Mouse (Mus musculus): ENCODE results near the gene Bckdha. TPM values are rescaled to one million over a fixed set of nuclear protein-coding genes. Genes with fewer than 3 reads are reported as not detected.

The Bckdha gene
- polyA plus RNA-seq, 1 experiment, result 622 TPM

DNA sequence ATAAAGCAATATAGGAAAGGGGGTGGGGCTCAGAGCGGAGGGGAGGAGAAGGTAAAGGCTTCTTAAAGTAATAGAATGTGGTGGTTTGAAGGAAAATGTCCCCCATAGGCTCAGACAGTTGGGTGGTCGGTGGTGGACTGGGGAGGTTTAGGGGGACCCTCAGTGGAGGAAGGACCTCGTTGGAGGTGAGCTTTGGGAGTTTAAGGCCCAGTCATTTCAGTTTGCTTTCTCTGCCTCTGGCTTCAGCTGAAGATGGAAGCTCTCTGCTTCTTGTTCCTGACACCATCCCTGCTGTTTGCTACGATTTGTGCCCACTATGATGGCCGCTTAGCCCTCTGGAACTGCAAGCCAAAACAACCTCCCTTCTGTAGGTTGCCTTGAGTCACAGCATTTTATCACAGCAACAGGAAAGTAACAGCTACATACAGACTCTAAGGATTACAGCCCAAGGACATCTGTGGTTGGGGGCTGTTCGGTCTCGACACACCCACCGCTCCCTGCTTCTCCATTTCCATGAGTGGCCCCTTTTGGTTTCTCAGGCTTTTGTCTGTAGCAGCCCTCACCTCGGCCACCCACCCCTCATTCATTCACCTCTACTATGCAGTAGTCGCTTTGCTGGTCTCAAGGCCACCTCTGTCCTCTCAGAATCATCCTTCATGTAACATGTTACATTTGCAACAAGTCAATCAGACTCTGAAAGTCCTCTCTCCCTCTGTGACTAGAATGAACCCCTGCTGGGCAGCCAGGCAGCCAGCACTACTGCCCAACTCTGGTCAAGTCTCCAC is 41.2 kb downstream of the Bckdha start:
- H3K27ac ChIP-seq (replicated peaks; ENCODE audit: low read depth, low read length), result no peak overlapping the region
- 0 out of 2 replicates have a peak, but pooled peaks cover 2% of the 10 kb centered on the region for H3K4me1 ChIP-seq (ENCODE audit: control insufficient read depth, insufficient read depth, insufficient read length, low read length)
- H3K4me3 ChIP-seq (ENCODE audit: insufficient read depth, low read depth, low read length), result no peak overlapping the region

DNA sequence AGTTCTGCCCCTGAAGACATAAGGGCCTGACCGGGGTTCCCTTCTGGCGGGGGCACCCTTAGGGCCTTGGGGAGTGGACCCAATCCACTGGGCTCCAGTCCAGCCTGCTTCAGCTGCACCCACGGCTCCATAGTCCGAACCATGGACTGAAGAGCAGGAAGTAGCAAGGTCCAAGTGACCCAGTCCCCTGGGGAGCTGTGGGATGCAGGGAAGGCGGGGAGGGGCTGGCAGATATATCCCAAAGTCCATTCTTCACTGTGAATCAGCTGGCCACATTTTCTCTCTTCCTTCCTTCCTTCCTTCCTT is 43.1 kb downstream of the Bckdha start, which contains the start of gene Erich4:
Erich4 (minus strand) TSS at position 187 of the 306 bp plus-strand sequence.
- Histone ChIP-seq H3K27ac (replicated peaks; ENCODE audit: low read depth, low read length) (no peak within 1 kb of the TSS), H3K4me1 (ENCODE audit: control insufficient read depth, insufficient read depth, insufficient read length, low read length) (0 out of 2 replicates have a peak, but pooled peaks cover 2% of the 10 kb centered on the region), H3K4me3 (ENCODE audit: insufficient read depth, low read depth, low read length) (no peak within 1 kb of the TSS)

DNA sequence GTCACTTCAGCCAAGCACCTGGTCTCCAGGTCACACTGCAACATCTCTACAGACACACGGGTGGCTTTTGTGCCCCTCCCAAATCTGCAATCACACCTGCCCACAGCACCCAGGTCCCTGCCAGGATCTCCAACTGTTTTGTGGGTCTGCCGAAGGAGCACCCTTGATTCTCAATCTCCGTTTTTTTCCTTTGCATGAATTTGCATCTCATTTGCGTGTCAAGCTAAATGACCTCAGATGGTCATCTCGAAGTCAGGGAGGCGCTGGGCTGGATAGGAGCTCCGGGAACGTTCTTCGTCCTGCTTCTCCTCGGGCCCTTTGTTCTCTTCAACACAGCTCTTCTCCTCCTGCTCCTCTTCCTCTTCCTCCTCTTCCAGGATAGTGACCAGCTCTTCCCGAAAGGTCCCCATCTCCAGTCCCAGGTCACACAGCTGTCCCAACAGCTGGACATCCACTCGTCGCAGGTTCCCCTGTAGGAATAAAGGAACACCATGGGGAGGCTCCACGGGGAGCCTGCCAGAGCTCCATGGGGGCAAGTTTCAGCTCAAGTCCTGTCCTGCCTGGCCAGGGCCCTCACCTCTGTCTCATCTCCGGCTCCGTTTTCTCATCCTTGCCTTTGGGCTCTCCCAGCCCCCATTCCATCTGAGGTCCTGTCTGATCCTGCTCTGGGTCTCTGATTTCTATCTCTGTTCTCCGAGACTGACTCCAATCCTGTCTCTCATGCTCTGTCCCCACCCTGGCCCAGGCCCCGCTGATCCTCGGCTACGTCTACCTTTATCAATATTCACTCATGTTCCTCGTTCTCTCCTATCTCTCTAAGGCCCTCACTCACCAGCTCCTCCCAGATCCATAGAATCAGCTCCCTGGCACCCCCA is 43.7 kb downstream of the Bckdha start:
- H3K4me1 ChIP-seq (ENCODE audit: control insufficient read depth, insufficient read depth, insufficient read length, low read length), result 0 out of 2 replicates have a peak, but pooled peaks cover 2% of the 10 kb centered on the region
- H3K4me3 ChIP-seq (ENCODE audit: insufficient read depth, low read depth, low read length), result no peak overlapping the region
- H3K27ac ChIP-seq (replicated peaks; ENCODE audit: low read depth, low read length), result no peak overlapping the region

DNA sequence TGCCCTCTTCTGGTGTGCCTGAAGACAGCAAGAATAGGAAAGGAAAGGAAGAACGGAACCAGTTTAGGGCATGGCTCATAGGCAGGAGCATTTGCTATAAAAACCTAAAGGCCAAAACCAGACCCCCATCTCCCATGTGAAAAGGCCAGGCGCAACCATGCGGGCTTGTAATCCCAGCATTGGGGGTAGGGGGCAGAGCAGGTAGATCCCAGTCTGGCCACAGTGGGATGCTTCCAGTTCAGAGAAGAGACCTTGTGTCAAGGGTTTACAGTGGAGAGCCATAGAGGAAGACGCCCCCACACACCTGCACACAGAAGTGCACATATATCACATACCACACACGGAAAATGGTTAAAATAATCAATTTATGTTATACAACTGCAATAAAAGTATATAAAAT is 44.7 kb downstream of the Bckdha start:
- no peak overlapping the region for H3K27ac ChIP-seq (replicated peaks; ENCODE audit: low read depth, low read length)
- 0 out of 2 replicates have a peak, but pooled peaks cover 2% of the 10 kb centered on the region for H3K4me1 ChIP-seq (ENCODE audit: control insufficient read depth, insufficient read depth, insufficient read length, low read length)
- H3K4me3 ChIP-seq (ENCODE audit: insufficient read depth, low read depth, low read length), result no peak overlapping the region

- no peak overlapping the region for H3K27ac ChIP-seq (replicated peaks; ENCODE audit: low read depth, low read length)
- H3K4me1 ChIP-seq (ENCODE audit: control insufficient read depth, insufficient read depth, insufficient read length, low read length), result no peaks in the 10 kb centered on the region
- H3K4me3 ChIP-seq (ENCODE audit: insufficient read depth, low read depth, low read length), result no peak overlapping the region
Measured at GRCm38 (mm10) chr7:25611501-25611900, 47.3 kb downstream of the Bckdha start.

DNA sequence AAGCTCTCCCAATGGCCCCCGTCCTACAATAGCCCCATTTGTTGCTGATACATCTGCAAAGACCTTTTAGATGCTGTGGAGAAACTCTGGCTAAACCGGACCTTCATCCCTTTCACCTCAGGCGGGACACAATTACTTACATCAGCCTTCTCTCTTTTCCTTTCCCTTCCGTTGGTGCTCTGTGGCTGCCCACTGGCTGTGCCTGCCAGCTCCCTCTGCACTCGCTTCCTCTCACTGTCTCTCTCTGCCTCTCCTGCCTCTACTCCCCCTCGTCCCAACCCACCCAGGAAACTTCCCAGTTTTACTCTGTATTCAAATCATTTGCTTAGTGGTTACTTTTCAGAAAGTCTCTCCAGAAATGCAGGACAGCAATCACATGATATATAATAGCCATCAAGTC is 48.7 kb downstream of the Bckdha start:
- no peak overlapping the region for H3K4me3 ChIP-seq (ENCODE audit: insufficient read depth, low read depth, low read length)
- no peaks in the 10 kb centered on the region for H3K4me1 ChIP-seq (ENCODE audit: control insufficient read depth, insufficient read depth, insufficient read length, low read length)
- H3K27ac ChIP-seq (replicated peaks; ENCODE audit: low read depth, low read length), result no peak overlapping the region

DNA sequence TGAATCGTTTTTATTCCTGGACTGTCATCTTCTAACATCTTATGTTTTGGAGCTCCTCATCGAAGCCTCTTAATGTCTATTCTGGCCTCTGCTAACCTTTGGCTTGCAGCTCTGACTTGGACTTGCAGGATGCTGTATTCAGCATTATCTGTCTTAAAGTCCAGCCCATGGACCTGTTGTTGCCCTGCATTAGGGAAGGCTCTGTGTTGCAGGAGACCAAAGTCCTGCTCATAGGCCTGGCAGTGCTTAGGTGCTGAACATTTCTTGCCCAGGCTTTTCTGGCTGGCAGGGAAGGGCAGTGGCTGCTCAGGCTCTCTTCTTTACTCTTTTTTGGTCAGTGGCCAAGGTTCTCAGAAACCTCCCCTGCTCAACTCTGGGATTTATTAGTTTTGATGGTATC is 51.6 kb downstream of the Bckdha start:
- no peaks in the 10 kb centered on the region for H3K4me1 ChIP-seq (ENCODE audit: control insufficient read depth, insufficient read depth, insufficient read length, low read length)
- no peak overlapping the region for H3K27ac ChIP-seq (replicated peaks; ENCODE audit: low read depth, low read length)
- H3K4me3 ChIP-seq (ENCODE audit: insufficient read depth, low read depth, low read length), result no peak overlapping the region

GRCm38 (mm10) chr7:25606625-25607063 is 52.1 kb downstream of the Bckdha start:
- H3K4me1 ChIP-seq (ENCODE audit: control insufficient read depth, insufficient read depth, insufficient read length, low read length), result no peaks in the 10 kb centered on the region
- H3K4me3 ChIP-seq (ENCODE audit: insufficient read depth, low read depth, low read length), result no peak overlapping the region
- no peak overlapping the region for H3K27ac ChIP-seq (replicated peaks; ENCODE audit: low read depth, low read length)

DNA sequence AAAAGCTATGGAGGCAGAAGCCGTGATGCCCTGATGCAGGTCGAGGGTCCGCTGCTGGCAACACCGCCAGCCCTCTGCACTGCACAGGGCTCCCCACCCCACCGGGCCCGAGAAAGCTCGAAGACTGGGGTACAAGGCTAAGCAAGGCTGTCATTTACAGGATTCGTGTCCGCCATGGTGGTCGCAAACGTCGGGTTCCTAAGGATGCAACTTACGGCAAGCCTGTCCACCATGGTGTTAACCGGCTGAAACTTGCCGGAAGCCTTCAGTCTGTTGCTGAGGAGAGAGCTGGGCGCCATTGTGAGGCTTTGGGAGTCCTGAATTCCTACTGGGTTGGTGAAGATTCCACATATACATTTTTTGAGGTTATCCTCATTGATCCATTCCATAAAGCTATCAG is 57.4 kb downstream of the Bckdha start:
- Histone ChIP-seq H3K27ac (replicated peaks; ENCODE audit: low read depth, low read length) (no peak overlapping the region), H3K4me3 (ENCODE audit: insufficient read depth, low read depth, low read length) (no peak overlapping the region), H3K4me1 (ENCODE audit: control insufficient read depth, insufficient read depth, insufficient read length, low read length) (no peaks in the 10 kb centered on the region)

DNA sequence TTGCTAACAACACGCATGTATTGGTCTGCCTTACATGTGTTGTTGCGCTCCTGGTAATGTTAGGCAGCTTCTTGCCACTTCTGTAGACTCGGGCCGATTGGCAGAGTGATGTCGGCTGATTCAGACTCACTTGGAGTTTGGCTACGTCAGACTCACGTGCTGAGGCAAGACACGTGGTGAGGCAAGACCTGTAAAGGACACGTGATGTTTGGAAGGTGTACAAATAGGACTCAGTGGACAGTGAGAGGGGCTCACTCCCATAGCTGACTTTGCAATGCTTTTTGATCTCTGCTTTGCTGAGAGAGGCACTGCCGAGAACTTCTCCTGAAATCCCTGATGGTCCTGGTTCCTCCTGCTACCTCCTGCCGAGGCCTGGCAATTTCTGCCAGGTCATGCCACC is 58.1 kb downstream of the Bckdha start:
- Histone ChIP-seq H3K27ac (replicated peaks; ENCODE audit: low read depth, low read length) (no peak overlapping the region), H3K4me3 (ENCODE audit: insufficient read depth, low read depth, low read length) (no peak overlapping the region), H3K4me1 (ENCODE audit: control insufficient read depth, insufficient read depth, insufficient read length, low read length) (no peaks in the 10 kb centered on the region)

GRCm38 (mm10) chr7:25599663-25600062 is 59.1 kb downstream of the Bckdha start:
- H3K4me1 ChIP-seq (ENCODE audit: control insufficient read depth, insufficient read depth, insufficient read length, low read length), result no peaks in the 10 kb centered on the region
- H3K27ac ChIP-seq (replicated peaks; ENCODE audit: low read depth, low read length), result no peak overlapping the region
- no peak overlapping the region for H3K4me3 ChIP-seq (ENCODE audit: insufficient read depth, low read depth, low read length)

DNA sequence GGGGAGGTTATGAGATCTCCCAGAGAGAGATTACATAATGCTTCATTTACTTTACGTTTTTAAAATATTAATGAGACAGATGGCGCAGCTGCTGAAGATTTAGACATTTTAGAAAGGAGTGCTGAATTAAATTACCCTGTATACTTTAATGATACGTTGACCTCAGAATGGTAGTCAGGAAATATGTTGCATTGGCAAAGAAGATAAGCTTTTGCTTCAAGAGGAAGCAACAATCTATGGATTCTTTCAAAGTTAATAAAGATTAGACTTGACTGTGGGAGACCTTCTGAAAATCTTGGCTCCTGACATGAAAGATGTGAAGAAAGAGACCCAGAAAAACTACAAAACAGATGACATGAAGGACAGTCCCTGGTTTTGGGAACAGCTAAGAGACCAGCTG is 64.9 kb downstream of the Bckdha start:
- no peaks in the 10 kb centered on the region for H3K4me1 ChIP-seq (ENCODE audit: control insufficient read depth, insufficient read depth, insufficient read length, low read length)
- no peak overlapping the region for H3K4me3 ChIP-seq (ENCODE audit: insufficient read depth, low read depth, low read length)

DNA sequence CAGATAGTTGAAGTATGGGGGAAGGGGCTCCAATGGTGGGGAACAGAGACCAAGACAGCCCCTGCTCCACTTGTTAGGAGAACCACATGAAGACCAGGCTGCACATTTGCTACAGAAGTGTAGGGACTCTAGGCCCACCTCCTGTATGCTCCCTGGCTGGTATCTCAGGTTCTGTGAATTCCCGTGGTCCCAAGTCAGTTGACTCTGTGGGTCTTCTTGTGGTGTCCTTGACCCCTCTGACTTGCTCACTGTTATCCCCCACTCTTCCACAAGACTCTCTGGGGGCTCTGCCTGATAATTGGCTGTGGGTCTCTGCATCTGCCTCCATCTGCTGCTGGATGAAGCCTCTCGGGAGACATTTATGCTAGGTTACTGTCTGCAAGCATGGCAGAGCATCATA is 67.6 kb downstream of the Bckdha start:
- Histone ChIP-seq H3K4me1 (ENCODE audit: control insufficient read depth, insufficient read depth, insufficient read length, low read length) (no peaks in the 10 kb centered on the region), H3K4me3 (ENCODE audit: insufficient read depth, low read depth, low read length) (no peak overlapping the region), H3K27ac (replicated peaks; ENCODE audit: low read depth, low read length) (no peak overlapping the region)

More for the DNA sequence above, 64.9 kb downstream of the Bckdha start:
- H3K27ac ChIP-seq (replicated peaks; ENCODE audit: low read depth, low read length), result no peak overlapping the region

- no peak overlapping the region for H3K27ac ChIP-seq (replicated peaks; ENCODE audit: low read depth, low read length)
- H3K4me3 ChIP-seq (ENCODE audit: insufficient read depth, low read depth, low read length), result no peak overlapping the region
- no peaks in the 10 kb centered on the region for H3K4me1 ChIP-seq (ENCODE audit: control insufficient read depth, insufficient read depth, insufficient read length, low read length)
Measured at GRCm38 (mm10) chr7:25585351-25586204, 73.2 kb downstream of the Bckdha start.

DNA sequence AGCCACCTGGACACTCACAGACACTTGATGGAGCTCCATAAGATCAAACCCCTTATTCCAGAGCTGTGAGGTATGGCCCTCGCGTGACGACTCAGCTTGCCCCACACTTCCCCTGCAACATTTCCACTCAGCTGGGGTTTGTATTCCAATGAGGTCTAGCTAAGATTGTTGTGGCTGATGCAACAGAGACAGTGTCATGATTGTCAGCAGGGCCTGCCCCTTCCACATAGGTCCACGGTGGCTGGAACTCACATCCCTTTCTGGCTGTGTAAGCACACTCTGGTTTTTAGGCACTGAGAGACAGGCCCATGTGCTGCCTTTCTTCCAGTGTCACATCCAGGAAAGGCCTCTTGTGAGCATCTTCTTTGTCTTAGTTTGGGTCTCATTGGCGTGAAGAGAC is 74.1 kb downstream of the Bckdha start:
- H3K27ac ChIP-seq (replicated peaks; ENCODE audit: low read depth, low read length), result no peak overlapping the region
- H3K4me3 ChIP-seq (ENCODE audit: insufficient read depth, low read depth, low read length), result no peak overlapping the region
- H3K4me1 ChIP-seq (ENCODE audit: control insufficient read depth, insufficient read depth, insufficient read length, low read length), result no peaks in the 10 kb centered on the region
